Mouse (Mus musculus) brown adipose tissue, adult 24 weeks (tissue): ENCODE measurements around the gene Ulk1. TPM values are rescaled to one million over a fixed set of nuclear protein-coding genes. Genes with fewer than 3 reads are reported as not detected.

Source experiments
- H3K27ac ChIP-seq: fragments of 200-500 bp; replicated peaks from 2 replicates; pipeline ENCODE4 v1.5.1; 2012; ENCODE audit warnings: low read depth, mild to moderate bottlenecking, low read length
- H3K4me1 ChIP-seq: fragments of 200-500 bp; 2 replicates; pipeline ENCODE4 v1.6.1; 2012; ENCODE audit warnings: low read length, mixed read lengths; ENCODE audit not compliant: control insufficient read depth, insufficient read depth, insufficient read length
- H3K4me3 ChIP-seq: fragments of 200-500 bp; 2 replicates; pipeline ENCODE4 v1.5.1; 2012; ENCODE audit warnings: low read depth, mild to moderate bottlenecking, low read length, moderate library complexity; ENCODE audit not compliant: insufficient read depth
- polyA plus RNA-seq: library from polyadenylated mRNA; stranded (reverse); fragments of >200 nt; gene quantifications from 2 replicates; pipeline ENCODE4 v1.2.4, GENCODE M21; 2012; ENCODE audit not compliant: missing spikeins, insufficient read depth, insufficient read length

Gene Ulk1
- polyA plus RNA-seq, 1 experiment, result 22.9 TPM

GRCm38 (mm10) chr5:110824421-110824820 is 14.5 kb upstream of the Ulk1 start:
- Histone ChIP-seq H3K4me3 (no peak overlapping the region), H3K27ac (no peak overlapping the region), H3K4me1 (no peaks in the 10 kb centered on the region)

- peaks cover 10% of the 10 kb centered on the region for H3K4me1 ChIP-seq
- peak overlapping the region; percentile 69 for H3K27ac ChIP-seq
- H3K4me3 ChIP-seq, result peak overlapping the region; percentile 94
Observed at GRCm38 (mm10) chr5:110808821-110809666, 853 bp downstream of the Ulk1 start.

- H3K4me3 ChIP-seq, result peak overlapping the region; percentile 94
- peaks cover 10% of the 10 kb centered on the region for H3K4me1 ChIP-seq
- peak overlapping the region; percentile 74 for H3K27ac ChIP-seq
Observed at GRCm38 (mm10) chr5:110808061-110808631, 1.8 kb downstream of the Ulk1 start.

GRCm38 (mm10) chr5:110807453-110807852 is 2.4 kb downstream of the Ulk1 start:
- H3K4me1 ChIP-seq, result peaks cover 10% of the 10 kb centered on the region
- peak overlapping the region; percentile 74 for H3K27ac ChIP-seq
- peak overlapping the region; percentile 94 for H3K4me3 ChIP-seq

- Histone ChIP-seq H3K27ac (0 out of 2 replicates have a peak overlapping the region, but pooled peaks have one; percentile 4), H3K4me3 (no peak overlapping the region), H3K4me1 (peaks cover 16% of the 10 kb centered on the region)
Observed at GRCm38 (mm10) chr5:110806676-110807075, 3.2 kb downstream of the Ulk1 start.

- no peak overlapping the region for H3K27ac ChIP-seq
- peaks cover 20% of the 10 kb centered on the region for H3K4me1 ChIP-seq
- H3K4me3 ChIP-seq, result no peak overlapping the region
Observed at GRCm38 (mm10) chr5:110806154-110806553, 3.7 kb downstream of the Ulk1 start.

GRCm38 (mm10) chr5:110804012-110804743 is 5.7 kb downstream of the Ulk1 start:
- Histone ChIP-seq H3K27ac (no peak overlapping the region), H3K4me3 (no peak overlapping the region), H3K4me1 (peaks cover 24% of the 10 kb centered on the region)

- Histone ChIP-seq H3K4me3 (no peak overlapping the region), H3K27ac (no peak overlapping the region), H3K4me1 (peaks cover 23% of the 10 kb centered on the region)
Observed at GRCm38 (mm10) chr5:110802809-110803208, 7.1 kb downstream of the Ulk1 start.

GRCm38 (mm10) chr5:110802186-110802585 is 7.7 kb downstream of the Ulk1 start:
- peaks cover 20% of the 10 kb centered on the region for H3K4me1 ChIP-seq
- H3K4me3 ChIP-seq, result no peak overlapping the region
- H3K27ac ChIP-seq, result no peak overlapping the region

- no peak overlapping the region for H3K4me3 ChIP-seq
- no peak overlapping the region for H3K27ac ChIP-seq
- peaks cover 17% of the 10 kb centered on the region for H3K4me1 ChIP-seq
Observed at GRCm38 (mm10) chr5:110801036-110801624, 8.8 kb downstream of the Ulk1 start.

- Histone ChIP-seq H3K4me3 (no peak overlapping the region), H3K27ac (no peak overlapping the region), H3K4me1 (peaks cover 14% of the 10 kb centered on the region; the same call in 1 of the 2 replicates)
Observed at GRCm38 (mm10) chr5:110797696-110798095, 12.2 kb downstream of the Ulk1 start.

- Histone ChIP-seq H3K4me3 (no peak overlapping the region), H3K27ac (no peak overlapping the region), H3K4me1 (no peaks in the 10 kb centered on the region)
Observed at GRCm38 (mm10) chr5:110794363-110794762, 15.5 kb downstream of the Ulk1 start.

- Histone ChIP-seq H3K4me3 (no peak overlapping the region), H3K27ac (no peak overlapping the region)
Observed at GRCm38 (mm10) chr5:110788684-110789083, 21.2 kb downstream of the Ulk1 start.

GRCm38 (mm10) chr5:110786081-110786835 is 23.6 kb downstream of the Ulk1 start:
- H3K4me1 ChIP-seq, result no peaks in the 10 kb centered on the region
- H3K27ac ChIP-seq, result no peak overlapping the region
- no peak overlapping the region for H3K4me3 ChIP-seq

More at GRCm38 (mm10) chr5:110788684-110789083, 21.2 kb downstream of the Ulk1 start:
- no peaks in the 10 kb centered on the region for H3K4me1 ChIP-seq
